11 mouse cellular contexts compared by ENCODE assay signal in genomic region chr19:46899306-46899705, GRCm38 (mm10).
DNase-seq lines count a peak whose midpoint lies in the region; ATAC-seq and TF ChIP-seq lines count a peak whose summit lies in the region.
"Had no signal": no experiment of that assay in that cellular context is flagged by ENCODE, and none has a peak within 500 bp of the region (broad histone marks: within the 10 kb centered on the region; RNA-seq: fewer than 3 reads in every experiment).

No protein-coding gene starts in this region.

- no peak overlapping the region for H3K27ac ChIP-seq in liver, adult 2 months (replicated peaks; ENCODE audit: insufficient read depth, low read depth, low read length)
- H3K27ac ChIP-seq in heart, embryonic 16.5 days (ENCODE audit: low read length), result peak overlapping the region; percentile 63; the same call in 1 of the 2 replicates
- H3K27ac ChIP-seq: hindbrain, embryonic 15.5 days had no signal

- peak; percentile 78 to 91 for DNase-seq in adrenal gland, adult (ENCODE audit: inconsistent age in 2 of 2, low spot score in 1 of 2)
- DNase-seq in adrenal gland, postnatal 4 days (ENCODE audit: low spot score in 2 of 2), result no peak
- DNase-seq in liver, adult 2 months (ENCODE audit: extremely low read depth, low read depth, low spot score), result peak; percentile 76
- no peak for DNase-seq in liver
- DNase-seq in urinary bladder, adult 2 months (ENCODE audit: low spot score), result no peak
- no peak for DNase-seq in right cerebral cortex, adult 18-20 months
- DNase-seq: right cerebral cortex, postnatal 4 days had no signal

- H3K27me3 ChIP-seq in liver, adult 2 months (ENCODE audit: control insufficient read depth, insufficient read depth, low read length), result no peaks in the 10 kb centered on the region
- H3K27me3 ChIP-seq in heart, embryonic 16.5 days (ENCODE audit: control insufficient read depth, insufficient read depth, low read length), result no peaks in the 10 kb centered on the region
- H3K27me3 ChIP-seq: hindbrain, embryonic 15.5 days; megakaryocyte, embryonic 14.5 days had no signal

- no peak overlapping the region for H3K4me3 ChIP-seq in liver, adult 2 months (ENCODE audit: insufficient read depth, low read depth, low read length)
- H3K4me3 ChIP-seq in heart, embryonic 16.5 days (ENCODE audit: low read length), result no peak overlapping the region
- H3K4me3 ChIP-seq: hindbrain, embryonic 15.5 days; megakaryocyte, embryonic 14.5 days had no signal

- peaks cover 2% of the 10 kb centered on the region; the same call in 1 of the 2 replicates for H3K79me2 ChIP-seq in liver, adult 2 months (ENCODE audit: control insufficient read depth, insufficient read depth, low read length)

- WGBS in liver, adult 2 months, result 5% methylated on average over 5 of the region's 5 CpGs
- WGBS in heart, embryonic 16.5 days, result 24% methylated on average over 5 of the region's 5 CpGs

- H3K36me3 ChIP-seq in liver, adult 2 months (ENCODE audit: control insufficient read depth, insufficient read depth, low read length), result peaks cover 21% of the 10 kb centered on the region
- H3K36me3 ChIP-seq in heart, embryonic 16.5 days (ENCODE audit: control insufficient read depth, insufficient read depth), result peaks cover 29% of the 10 kb centered on the region

- H3K9me3 ChIP-seq in heart, embryonic 16.5 days (replicated peaks; ENCODE audit: control insufficient read depth, low read length), result peaks cover 5% of the 10 kb centered on the region
- H3K9me3 ChIP-seq: hindbrain, embryonic 15.5 days had no signal

- H3K4me1 ChIP-seq in liver, adult 2 months (ENCODE audit: control insufficient read depth, insufficient read depth, low read length), result peaks cover 7% of the 10 kb centered on the region
- peaks cover 14% of the 10 kb centered on the region for H3K4me1 ChIP-seq in heart, embryonic 16.5 days (ENCODE audit: control insufficient read depth, insufficient read depth, low read length)
- H3K4me1 ChIP-seq: hindbrain, embryonic 15.5 days had no signal

- no peak overlapping the region for H3K9ac ChIP-seq in liver, adult 2 months (ENCODE audit: low read depth, low read length)
- H3K9ac ChIP-seq in heart, embryonic 16.5 days (ENCODE audit: low read length), result no peak overlapping the region
- H3K9ac ChIP-seq: hindbrain, embryonic 15.5 days had no signal

- TF ChIP-seq CTCF in liver, adult 2 months (IDR thresholded peaks at IDR 0.05; ENCODE audit: low read depth, low read length), result no peak

- no peak for TF ChIP-seq POLR2A in liver, adult 2 months (IDR thresholded peaks at IDR 0.05; ENCODE audit: extremely low read depth, insufficient read depth, low read length)

- no peak for ATAC-seq in heart, embryonic 16.5 days (replicated peaks; ENCODE audit: extremely low read depth, insufficient read depth, low FRiP score)
- peak; percentile 72 for ATAC-seq in megakaryocyte progenitor cell, adult 5-6 weeks (replicated peaks; ENCODE audit: poor library complexity)

- no peak overlapping the region for H3K4me2 ChIP-seq in heart, embryonic 16.5 days (ENCODE audit: low read depth, low read length)
- H3K4me2 ChIP-seq: hindbrain, embryonic 15.5 days had no signal

Comparison
In these comparisons a context has a peak if more than half of its experiments do, and no peak if none do; other contexts are left out.
1. DNase-seq: peak in adrenal gland, adult (2 of 2) and liver, adult 2 months (single experiment); none in adrenal gland, postnatal 4 days (0 of 2), liver (single experiment), urinary bladder, adult 2 months (single experiment) and right cerebral cortex, adult 18-20 months (single experiment).